Mouse (Mus musculus): Measurements from ENCODE around the gene Pum2.

Gene Pum2

GRCm38 (mm10) chr12:8797936-8798335 lies 124.0 kb downstream of the Pum2 start:
- DNase-seq (ENCODE audit: low read depth), result no peak

DNA sequence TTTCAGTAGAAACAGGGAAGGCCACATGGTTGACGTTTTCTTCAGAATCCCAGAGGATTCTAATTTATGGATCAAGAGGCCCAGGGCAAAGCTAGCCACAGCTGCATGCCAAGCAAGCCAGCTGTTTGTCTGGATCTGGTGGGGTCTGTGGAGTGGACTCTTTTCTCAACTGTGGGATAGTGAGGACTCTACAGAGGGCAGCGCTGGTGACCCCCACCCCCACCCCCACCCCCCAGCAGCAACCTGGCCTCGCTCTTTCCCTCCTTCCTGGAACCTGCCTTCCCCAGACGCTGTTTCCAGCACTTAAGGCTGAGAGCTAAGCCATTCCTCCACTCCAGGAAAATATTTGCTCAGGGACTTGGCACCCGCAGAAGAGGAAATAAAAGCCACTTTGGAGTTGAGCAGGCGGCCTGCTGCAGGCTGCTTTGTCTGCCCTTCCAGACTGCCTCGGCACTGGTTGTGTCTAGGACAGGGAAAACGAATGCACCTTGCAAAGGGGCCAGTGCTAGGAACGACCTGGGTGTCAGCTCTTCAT lies 124.6 kb downstream of the Pum2 start:
- no peak for DNase-seq (ENCODE audit: low read depth)

Data from c-Kit-positive CD71-positive TER-119-negative erythroid progenitor cells, embryonic 14.5 days (primary cell).